12 mouse cellular contexts compared by ENCODE assay signal in genomic region chr3:37838896-37839295, GRCm38 (mm10).
DNase-seq lines count a peak whose midpoint lies in the region; ATAC-seq lines count a peak whose summit lies in the region.
"Had no signal": no experiment of that assay in that cellular context is flagged by ENCODE, and none has a peak within 500 bp of the region (broad histone marks: within the 10 kb centered on the region; RNA-seq: fewer than 3 reads in every experiment).

No protein-coding gene starts in this region.

- H3K4me2 ChIP-seq in kidney, embryonic 14.5 days (replicated peaks; ENCODE audit: low read depth, low read length), result no peak overlapping the region
- no peak overlapping the region for H3K4me2 ChIP-seq in stomach, embryonic 16.5 days (ENCODE audit: low read depth, low read length)
- H3K4me2 ChIP-seq: neural tube, embryonic 15.5 days had no signal

- 74% methylated on average over 11 of the region's 11 CpGs for WGBS in kidney, embryonic 14.5 days
- 63% methylated on average over 11 of the region's 11 CpGs for WGBS in stomach, embryonic 16.5 days

- no peaks in the 10 kb centered on the region for H3K27me3 ChIP-seq in kidney, embryonic 14.5 days (ENCODE audit: control insufficient read depth, insufficient read depth, low read length)
- H3K27me3 ChIP-seq in stomach, embryonic 16.5 days (ENCODE audit: control insufficient read depth, insufficient read depth, low read length), result no peaks in the 10 kb centered on the region
- H3K27me3 ChIP-seq: CH12.LX; neural tube, embryonic 15.5 days had no signal

- no peak overlapping the region for H3K9ac ChIP-seq in kidney, embryonic 14.5 days (ENCODE audit: low read depth, low read length)
- H3K9ac ChIP-seq in stomach, embryonic 16.5 days (ENCODE audit: low read length), result no peak overlapping the region
- H3K9ac ChIP-seq: neural tube, embryonic 15.5 days had no signal

- no peaks in the 10 kb centered on the region for H3K4me1 ChIP-seq in kidney, embryonic 14.5 days (ENCODE audit: control insufficient read depth, insufficient read depth, low read length)
- peaks cover 9% of the 10 kb centered on the region for H3K4me1 ChIP-seq in stomach, embryonic 16.5 days (ENCODE audit: control insufficient read depth, insufficient read depth, low read length)
- H3K4me1 ChIP-seq: neural tube, embryonic 15.5 days had no signal

- H3K27ac ChIP-seq in kidney, embryonic 14.5 days (ENCODE audit: low read depth, low read length), result no peak overlapping the region
- H3K27ac ChIP-seq in stomach, embryonic 16.5 days (ENCODE audit: low read length), result peak overlapping the region; percentile 53; the same call in 1 of the 2 replicates
- H3K27ac ChIP-seq: macrophage; neural tube, embryonic 15.5 days had no signal

- DNase-seq in kidney, adult 18-20 months, result peak; percentile 23
- peak; percentile 62 for DNase-seq in gastrocnemius, postnatal 10 days
- peak; percentile 43 to 66 for DNase-seq in kidney, postnatal 25 days
- DNase-seq in cerebellum, postnatal 36 days, result no peak
- no peak for DNase-seq in thymus, postnatal 10 days (ENCODE audit: low spot score in 2 of 2)
- DNase-seq: embryo, embryonic 11 days had no signal

- H3K9me3 ChIP-seq in kidney, embryonic 14.5 days (ENCODE audit: control insufficient read depth, low read length), result no peaks in the 10 kb centered on the region
- no peaks in the 10 kb centered on the region for H3K9me3 ChIP-seq in stomach, embryonic 16.5 days (replicated peaks; ENCODE audit: control insufficient read depth, low read length)
- H3K9me3 ChIP-seq: neural tube, embryonic 15.5 days had no signal

- no peaks in the 10 kb centered on the region for H3K36me3 ChIP-seq in kidney, embryonic 14.5 days (ENCODE audit: control insufficient read depth, insufficient read depth, low read length)
- H3K36me3 ChIP-seq in stomach, embryonic 16.5 days (ENCODE audit: control insufficient read depth, insufficient read depth, low read length), result no peaks in the 10 kb centered on the region
- H3K36me3 ChIP-seq: neural tube, embryonic 15.5 days had no signal

- no peak for ATAC-seq in kidney, embryonic 14.5 days (ENCODE audit: low FRiP score, low TSS enrichment)
- ATAC-seq in stomach, embryonic 16.5 days (ENCODE audit: insufficient read depth, low FRiP score), result no peak
- ATAC-seq in frontal cortex, adult (ENCODE audit: low TSS enrichment), result no peak

- no peak overlapping the region for H3K4me3 ChIP-seq in kidney, embryonic 14.5 days (ENCODE audit: low read length)
- H3K4me3 ChIP-seq in stomach, embryonic 16.5 days (replicated peaks; ENCODE audit: low read length), result no peak overlapping the region
- H3K4me3 ChIP-seq: neural tube, embryonic 15.5 days had no signal

Comparison
In these comparisons a context has a peak if more than half of its experiments do, and no peak if none do; other contexts are left out.
1. DNase-seq: peak in kidney, adult 18-20 months (single experiment), gastrocnemius, postnatal 10 days (single experiment) and kidney, postnatal 25 days (2 of 2); none in cerebellum, postnatal 36 days (0 of 2) and thymus, postnatal 10 days (0 of 2).